Mouse (Mus musculus) neural tube, embryonic 15.5 days (tissue): ENCODE results near the gene Cpt2. TPM values are rescaled to one million over a fixed set of nuclear protein-coding genes. Genes with fewer than 3 reads are reported as not detected.

Source experiments
- ATAC-seq: fragments of 200-750 bp; cut with Nextera tagmentation; 2 replicates; pipeline ENCODE4 v1.8.0; 2017; ENCODE audit warnings: mild to moderate bottlenecking, moderate TSS enrichment, moderate library complexity; ENCODE audit not compliant: low FRiP score
- H3K27ac ChIP-seq: fragments of 300-500 bp; sonication (generic); replicated peaks from 2 replicates; pipeline ENCODE4 v1.5.1; 2015; ENCODE audit warnings: mild to moderate bottlenecking, inconsistent platforms
- H3K27me3 ChIP-seq: fragments of 300-500 bp; sonication (generic); replicated peaks from 2 replicates; pipeline ENCODE4 v1.6.1; 2015; ENCODE audit warnings: inconsistent platforms
- H3K36me3 ChIP-seq: fragments of 300-500 bp; sonication (generic); 2 replicates; pipeline ENCODE4 v1.6.1; 2015; ENCODE audit warnings: inconsistent platforms
- H3K4me1 ChIP-seq: fragments of 300-500 bp; sonication (generic); 2 replicates; pipeline ENCODE4 v1.6.1; 2015; ENCODE audit warnings: inconsistent platforms
- H3K4me2 ChIP-seq: fragments of 300-500 bp; sonication (generic); 2 replicates; pipeline ENCODE4 v1.6.1; 2015; ENCODE audit warnings: inconsistent platforms, mild to moderate bottlenecking, moderate library complexity
- H3K4me3 ChIP-seq: fragments of 300-500 bp; sonication (generic); replicated peaks from 2 replicates; pipeline ENCODE4 v1.5.1; 2015; ENCODE audit warnings: mild to moderate bottlenecking, inconsistent platforms
- H3K9ac ChIP-seq: fragments of 300-500 bp; sonication (generic); replicated peaks from 2 replicates; pipeline ENCODE4 v1.6.1; 2015; ENCODE audit warnings: mild to moderate bottlenecking, inconsistent platforms
- H3K9me3 ChIP-seq: fragments of 300-500 bp; sonication (generic); replicated peaks from 2 replicates; pipeline ENCODE4 v1.6.1; 2016; ENCODE audit warnings: inconsistent platforms
- WGBS: fragments of 180-500 bp; shearing (Covaris S2); methylation state at CpG from one replicate; pipeline ENCODE4 v1.1.7; 2015; ENCODE audit warnings: mixed read lengths; 5-methylcytosine and 5-hydroxymethylcytosine counted together
- polyA plus RNA-seq: library from polyadenylated mRNA; unstranded; fragments of >200 nt; fragmentation: Nextera tagmentation; extraction: Ambion mirVana; gene quantifications from 2 replicates; pipeline ENCODE4 v1.2.1, GENCODE M21; 2015

Gene Cpt2
- polyA plus RNA-seq, 1 experiment from 2014 or later = 16.8 TPM

DNA sequence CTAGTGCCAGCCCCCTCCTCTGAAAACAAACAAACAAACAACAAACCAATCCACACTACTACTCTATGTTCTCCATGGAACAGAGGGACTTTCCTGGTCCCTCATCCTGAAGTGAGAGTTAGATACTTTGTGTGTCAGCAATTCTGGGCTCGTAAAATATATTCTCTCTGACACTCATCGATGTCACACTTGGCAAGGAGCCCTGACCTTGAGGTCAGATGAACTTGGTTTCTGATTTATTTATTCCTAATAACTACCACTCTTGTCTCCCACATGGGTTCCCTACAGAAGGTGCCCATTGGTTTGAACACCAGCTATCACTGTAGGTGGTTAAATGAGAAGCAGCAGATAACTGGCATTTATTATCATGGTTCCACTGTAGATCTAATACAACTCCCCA is 3.1 kb downstream of the Cpt2 start:
- H3K27ac ChIP-seq = no peak overlapping the region
- no peak for ATAC-seq
- no peak overlapping the region for H3K9ac ChIP-seq
- 91% methylated on average over 2 of the region's 2 CpGs for WGBS
- H3K27me3 ChIP-seq = no peaks in the 10 kb centered on the region
- no peaks in the 10 kb centered on the region for H3K9me3 ChIP-seq
- peaks cover 12% of the 10 kb centered on the region for H3K4me1 ChIP-seq
- no peak overlapping the region for H3K4me3 ChIP-seq
- H3K36me3 ChIP-seq = peaks cover 4% of the 10 kb centered on the region; the same call in 1 of the 2 replicates
- H3K4me2 ChIP-seq = no peak overlapping the region

DNA sequence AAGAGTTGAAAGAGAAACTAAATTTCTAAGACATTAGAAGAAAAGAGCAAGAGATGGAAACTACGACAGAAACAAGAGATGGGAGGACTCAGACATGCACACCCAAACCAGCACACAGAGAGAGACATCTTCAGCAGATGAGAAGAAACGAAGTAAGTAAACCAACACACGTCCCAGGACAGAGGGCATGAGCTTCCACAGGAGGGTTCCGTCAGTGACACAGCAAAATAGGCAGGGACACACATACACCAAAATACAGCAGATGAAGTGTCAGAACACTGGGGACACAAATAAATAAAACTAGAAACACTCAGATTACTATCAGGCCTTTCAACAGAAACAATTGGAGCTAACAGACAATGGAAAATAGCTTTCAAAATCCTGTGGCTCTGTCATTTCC is 13.4 kb downstream of the Cpt2 start:
- ATAC-seq = no peak
- H3K36me3 ChIP-seq = peaks cover 33% of the 10 kb centered on the region
- H3K27ac ChIP-seq = no peak overlapping the region
- no peak overlapping the region for H3K4me3 ChIP-seq
- no peaks in the 10 kb centered on the region for H3K4me1 ChIP-seq
- no peaks in the 10 kb centered on the region for H3K27me3 ChIP-seq
- no peak overlapping the region for H3K9ac ChIP-seq
- H3K4me2 ChIP-seq = no peak overlapping the region
- no peaks in the 10 kb centered on the region for H3K9me3 ChIP-seq
- WGBS = 93% methylated on average over 4 of the region's 4 CpGs

DNA sequence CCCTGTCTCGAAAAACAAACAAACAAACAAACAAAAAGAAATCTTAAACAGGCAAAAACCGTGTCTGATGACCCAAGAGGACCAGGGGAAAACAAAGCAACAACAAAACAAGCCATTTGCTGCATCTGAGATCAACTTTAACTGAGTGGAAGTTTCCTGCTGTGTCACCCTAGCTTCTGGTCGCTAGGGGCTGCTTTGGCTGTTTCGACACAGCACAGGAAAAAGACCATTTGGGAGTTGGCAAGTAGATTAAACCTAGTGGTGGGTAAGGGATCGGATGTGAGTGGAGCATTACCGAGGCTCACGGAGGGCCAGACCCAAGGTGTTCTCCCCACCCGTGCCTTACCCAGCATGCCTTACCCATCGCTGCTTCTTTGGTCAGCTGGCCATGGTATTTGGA is 16.8 kb downstream of the Cpt2 start:
- H3K9me3 ChIP-seq = no peaks in the 10 kb centered on the region
- no peak overlapping the region for H3K27ac ChIP-seq
- H3K4me1 ChIP-seq = no peaks in the 10 kb centered on the region
- H3K27me3 ChIP-seq = no peaks in the 10 kb centered on the region
- H3K4me3 ChIP-seq = no peak overlapping the region
- no peak overlapping the region for H3K9ac ChIP-seq
- H3K36me3 ChIP-seq = peaks cover 22% of the 10 kb centered on the region; the same call in 1 of the 2 replicates
- no peak for ATAC-seq
- 91% methylated on average over 9 of the region's 9 CpGs for WGBS
- H3K4me2 ChIP-seq = no peak overlapping the region

DNA sequence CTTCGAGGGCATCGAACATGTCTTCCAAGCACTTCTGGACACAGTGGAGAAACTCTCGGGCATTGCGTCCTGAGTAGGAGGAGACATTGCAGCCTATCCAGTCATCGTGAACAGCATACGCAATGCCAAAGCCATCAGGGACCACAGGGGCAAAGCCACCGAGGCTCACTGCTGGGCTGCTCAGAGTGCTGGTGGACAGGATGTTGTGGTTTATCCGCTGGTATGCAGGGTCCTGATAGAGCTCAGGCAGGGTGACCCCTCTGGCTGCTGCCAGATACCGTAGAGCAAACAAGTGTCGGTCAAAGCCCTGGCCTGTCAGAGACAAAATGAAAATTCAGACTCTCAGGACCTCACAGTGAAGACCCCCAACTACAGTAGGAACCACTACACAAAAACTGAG is 19.2 kb downstream of the Cpt2 start:
- H3K4me2 ChIP-seq = no peak overlapping the region
- no peak overlapping the region for H3K27ac ChIP-seq
- peaks cover 19% of the 10 kb centered on the region; the same call in 1 of the 2 replicates for H3K36me3 ChIP-seq
- no peak for ATAC-seq
- no peaks in the 10 kb centered on the region for H3K4me1 ChIP-seq
- H3K27me3 ChIP-seq = no peaks in the 10 kb centered on the region
- 94% methylated on average over 10 of the region's 10 CpGs for WGBS
- H3K4me3 ChIP-seq = no peak overlapping the region
- no peak overlapping the region for H3K9ac ChIP-seq
- no peaks in the 10 kb centered on the region for H3K9me3 ChIP-seq

DNA sequence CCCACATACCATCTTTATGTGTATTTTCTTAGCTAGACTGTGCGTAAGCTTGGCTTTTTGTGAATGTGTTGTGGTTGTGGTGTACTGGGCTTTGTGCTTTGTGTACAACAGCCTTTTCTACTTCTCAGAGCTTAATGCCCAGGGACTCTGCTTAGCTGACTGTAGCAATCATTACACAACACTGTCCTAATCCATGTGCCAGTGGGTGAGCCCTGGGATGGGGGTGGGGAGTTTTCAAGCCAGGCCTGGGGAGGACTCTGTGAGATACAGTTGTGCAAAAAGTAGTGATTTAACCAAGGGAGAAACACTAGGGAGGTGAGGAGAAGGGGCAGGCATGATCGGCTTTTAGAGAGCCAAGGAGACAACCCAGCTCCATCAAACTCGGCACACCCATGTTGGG is 23.2 kb downstream of the Cpt2 start:
- Histone ChIP-seq H3K4me3 (no peak overlapping the region), H3K4me1 (no peaks in the 10 kb centered on the region), H3K9me3 (no peaks in the 10 kb centered on the region), H3K4me2 (no peak overlapping the region), H3K9ac (no peak overlapping the region), H3K36me3 (peaks cover 35% of the 10 kb centered on the region), H3K27me3 (no peaks in the 10 kb centered on the region), H3K27ac (no peak overlapping the region)
- 92% methylated on average over 3 of the region's 3 CpGs for WGBS
- ATAC-seq = no peak

DNA sequence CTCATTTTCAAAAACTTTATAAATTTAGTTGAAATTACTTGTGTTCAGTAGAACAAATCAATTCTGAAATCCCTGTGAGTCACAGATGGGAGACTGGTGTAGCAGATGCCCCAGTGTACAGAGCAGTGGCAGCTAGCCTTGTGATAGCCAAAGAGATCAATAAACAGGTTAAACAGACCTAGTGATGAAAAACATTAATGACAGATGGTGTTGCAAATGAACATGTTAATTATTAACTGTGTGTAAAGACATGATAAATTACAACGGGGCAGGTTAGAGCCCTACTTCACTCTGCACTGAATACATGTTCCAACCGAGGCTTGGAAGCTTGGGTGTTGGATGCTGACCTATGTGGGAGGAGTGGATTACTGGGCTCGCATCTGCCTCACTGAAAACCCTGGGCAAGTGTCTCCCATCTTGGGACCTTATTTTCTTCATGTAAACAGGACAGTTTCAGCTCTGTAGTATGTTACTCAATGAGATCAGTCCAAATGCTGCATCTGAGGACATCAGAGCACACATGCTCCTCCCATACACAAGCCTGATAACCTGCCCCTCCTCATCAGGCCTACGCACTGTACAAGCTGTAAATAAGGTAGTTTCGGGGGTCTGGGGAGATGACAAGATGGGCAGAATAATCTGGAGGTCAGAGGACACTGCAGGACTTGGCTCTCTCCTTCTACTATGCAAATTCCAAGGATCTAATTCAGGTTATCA is 24.0 kb downstream of the Cpt2 start:
- 85% methylated on average over 5 of the region's 5 CpGs for WGBS
- H3K4me3 ChIP-seq = no peak overlapping the region
- no peaks in the 10 kb centered on the region for H3K4me1 ChIP-seq
- no peak overlapping the region for H3K27ac ChIP-seq
- H3K4me2 ChIP-seq = no peak overlapping the region
- H3K27me3 ChIP-seq = no peaks in the 10 kb centered on the region
- no peaks in the 10 kb centered on the region for H3K9me3 ChIP-seq
- no peak for ATAC-seq
- H3K36me3 ChIP-seq = peaks cover 41% of the 10 kb centered on the region
- H3K9ac ChIP-seq = no peak overlapping the region

DNA sequence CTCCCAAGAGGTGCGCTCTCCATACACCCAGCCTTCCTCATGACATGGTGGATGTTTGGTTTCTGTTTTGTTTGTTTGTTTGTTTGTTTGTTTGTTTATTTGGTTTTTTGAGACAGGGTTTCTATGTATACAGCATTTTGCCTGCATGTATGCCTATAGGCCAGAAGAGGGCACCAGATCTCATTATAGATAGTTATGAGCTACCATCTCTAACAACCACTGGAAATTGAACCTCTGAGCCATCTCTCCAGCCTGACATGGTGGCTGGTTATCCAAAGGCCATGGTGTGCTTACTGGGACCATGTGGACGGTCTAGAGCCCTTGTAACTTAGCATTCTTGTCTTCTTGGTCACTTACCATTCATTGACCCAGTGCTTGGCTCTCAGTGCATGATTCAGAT is 30.7 kb downstream of the Cpt2 start:
- Histone ChIP-seq H3K4me3 (no peak overlapping the region), H3K9ac (no peak overlapping the region), H3K36me3 (peaks cover 52% of the 10 kb centered on the region), H3K27ac (no peak overlapping the region), H3K9me3 (no peaks in the 10 kb centered on the region), H3K27me3 (no peaks in the 10 kb centered on the region), H3K4me1 (peaks cover 21% of the 10 kb centered on the region), H3K4me2 (no peak overlapping the region)
- no peak for ATAC-seq
- WGBS = 90% methylated on average over 2 of the region's 2 CpGs

DNA sequence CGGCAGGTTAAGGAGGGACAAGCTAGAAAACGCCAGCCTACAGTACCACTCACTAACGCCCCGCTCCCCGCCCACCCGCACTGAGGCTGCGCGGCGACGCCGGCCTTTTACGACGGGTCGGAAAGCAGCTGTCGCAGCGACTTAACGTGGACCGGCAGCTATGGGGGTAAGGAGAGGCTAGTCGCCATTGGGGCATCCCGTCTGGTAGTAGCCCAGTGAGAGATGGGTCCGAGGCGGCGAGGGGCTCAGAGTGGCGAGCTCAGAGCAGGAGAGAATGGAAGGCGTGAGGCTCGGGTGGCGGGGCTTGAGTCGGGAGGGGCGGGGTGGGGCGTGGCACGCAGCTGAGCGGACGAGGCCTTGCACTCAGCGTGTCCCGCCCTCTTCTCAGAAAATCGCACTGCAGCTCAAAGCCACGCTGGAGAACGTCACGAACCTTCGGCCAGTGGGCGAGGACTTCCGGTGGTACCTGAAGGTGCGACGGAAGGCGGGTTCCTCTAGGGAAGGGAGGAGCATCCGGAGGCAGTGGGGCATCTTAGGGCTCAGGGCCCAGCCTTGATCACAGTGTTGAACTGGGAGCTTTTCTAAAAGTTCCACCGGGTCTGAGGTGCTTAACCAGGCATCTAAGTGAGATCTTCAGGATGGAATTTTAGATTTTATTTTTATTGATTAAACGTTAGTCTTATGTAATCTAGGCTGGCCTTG is 33.5 kb downstream of the Cpt2 start, which contains the start of gene 0610037L13Rik:
0610037L13Rik (plus strand) TSS at position 83 of the 702 bp plus-strand sequence.
- Histone ChIP-seq H3K27ac (peak within 1 kb of the TSS; percentile 98), H3K9me3 (no peaks in the 10 kb centered on the region), H3K27me3 (no peaks in the 10 kb centered on the region), H3K4me3 (peak within 1 kb of the TSS; percentile 65), H3K36me3 (peaks cover 49% of the 10 kb centered on the region), H3K4me2 (peak within 1 kb of the TSS; percentile 84), H3K9ac (peak within 1 kb of the TSS; percentile 72), H3K4me1 (peaks cover 21% of the 10 kb centered on the region)
- under 1% methylated on average over 48 of the region's 48 CpGs for WGBS
- ATAC-seq = peak; percentile 95

DNA sequence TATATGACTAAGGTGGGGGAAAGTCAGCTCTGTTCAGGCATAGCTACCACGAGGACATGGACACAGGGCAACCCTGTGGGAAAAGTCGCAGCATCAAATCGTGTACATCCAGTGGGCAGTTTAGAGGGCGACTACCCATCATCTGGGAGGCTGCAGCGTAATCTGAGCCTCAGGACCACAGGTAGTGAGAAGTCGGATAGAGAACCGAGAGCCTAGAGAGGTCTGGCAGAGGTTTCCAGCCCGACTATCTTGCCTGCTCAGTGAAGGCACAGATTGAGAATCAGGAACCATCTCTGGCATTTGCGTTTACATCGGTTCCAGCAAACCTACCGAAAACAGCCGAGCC is 34.1 kb downstream of the Cpt2 start:
- peak overlapping the region; percentile 98 for H3K27ac ChIP-seq
- H3K4me3 ChIP-seq = peak overlapping the region; percentile 65
- peaks cover 21% of the 10 kb centered on the region for H3K4me1 ChIP-seq
- peak overlapping the region; percentile 84 for H3K4me2 ChIP-seq
- H3K27me3 ChIP-seq = no peaks in the 10 kb centered on the region
- H3K9ac ChIP-seq = peak overlapping the region; percentile 72
- peaks cover 49% of the 10 kb centered on the region for H3K36me3 ChIP-seq
- ATAC-seq = peak; percentile 51
- no peaks in the 10 kb centered on the region for H3K9me3 ChIP-seq
- 1% methylated on average over 12 of the region's 12 CpGs for WGBS

DNA sequence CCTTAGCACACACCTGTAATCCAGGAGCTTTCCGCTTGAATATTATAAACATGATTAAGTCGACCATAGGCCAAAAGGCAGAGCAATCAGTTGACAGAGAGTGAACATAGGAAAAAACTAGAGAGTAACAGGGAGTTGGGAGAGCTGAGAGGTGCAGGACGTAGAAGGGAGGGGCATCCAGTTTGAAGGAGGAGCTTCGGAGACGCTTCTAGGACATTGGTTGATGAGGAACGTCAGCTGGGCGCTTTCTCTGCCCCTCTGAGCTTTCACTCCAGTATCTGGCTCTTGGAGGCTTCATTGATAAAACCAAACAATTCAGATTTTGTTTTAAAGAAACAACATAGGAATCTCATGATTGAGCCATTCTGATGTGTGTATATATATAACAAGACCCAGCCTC is 37.0 kb downstream of the Cpt2 start:
- Histone ChIP-seq H3K9me3 (no peaks in the 10 kb centered on the region), H3K36me3 (peaks cover 57% of the 10 kb centered on the region), H3K4me2 (no peak overlapping the region), H3K4me1 (peaks cover 21% of the 10 kb centered on the region), H3K9ac (no peak overlapping the region), H3K27me3 (no peaks in the 10 kb centered on the region), H3K4me3 (no peak overlapping the region), H3K27ac (no peak overlapping the region)
- ATAC-seq = no peak
- 80% methylated on average over 7 of the region's 7 CpGs for WGBS

DNA sequence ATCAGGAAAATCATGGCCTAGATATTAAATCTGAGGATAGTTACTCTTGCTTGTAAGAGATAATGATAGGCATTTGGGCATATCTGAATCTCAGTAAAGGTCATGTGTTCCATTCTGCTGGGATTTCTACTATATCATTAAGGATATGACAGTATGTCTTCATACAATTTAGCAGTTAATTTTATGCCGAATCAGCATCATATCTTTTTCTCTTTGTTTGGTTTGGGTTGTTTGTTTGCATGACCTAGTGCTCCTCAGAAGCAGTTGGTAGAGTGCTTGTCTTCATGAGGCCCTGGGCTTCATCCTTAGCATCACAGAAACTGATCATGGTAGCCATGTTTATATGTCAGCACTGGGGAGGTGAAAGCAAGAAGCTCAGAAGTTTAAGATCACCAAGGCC is 41.8 kb downstream of the Cpt2 start:
- H3K36me3 ChIP-seq = peaks cover 51% of the 10 kb centered on the region
- H3K4me3 ChIP-seq = no peak overlapping the region
- no peak overlapping the region for H3K4me2 ChIP-seq
- H3K9me3 ChIP-seq = no peaks in the 10 kb centered on the region
- H3K27me3 ChIP-seq = no peaks in the 10 kb centered on the region
- H3K4me1 ChIP-seq = peaks cover 21% of the 10 kb centered on the region
- 95% methylated on average over 1 of the region's 1 CpGs for WGBS
- no peak for ATAC-seq
- H3K9ac ChIP-seq = no peak overlapping the region
- H3K27ac ChIP-seq = no peak overlapping the region
